Comparison of ENCODE assay signal across 17 mouse cellular contexts in the genomic region with DNA sequence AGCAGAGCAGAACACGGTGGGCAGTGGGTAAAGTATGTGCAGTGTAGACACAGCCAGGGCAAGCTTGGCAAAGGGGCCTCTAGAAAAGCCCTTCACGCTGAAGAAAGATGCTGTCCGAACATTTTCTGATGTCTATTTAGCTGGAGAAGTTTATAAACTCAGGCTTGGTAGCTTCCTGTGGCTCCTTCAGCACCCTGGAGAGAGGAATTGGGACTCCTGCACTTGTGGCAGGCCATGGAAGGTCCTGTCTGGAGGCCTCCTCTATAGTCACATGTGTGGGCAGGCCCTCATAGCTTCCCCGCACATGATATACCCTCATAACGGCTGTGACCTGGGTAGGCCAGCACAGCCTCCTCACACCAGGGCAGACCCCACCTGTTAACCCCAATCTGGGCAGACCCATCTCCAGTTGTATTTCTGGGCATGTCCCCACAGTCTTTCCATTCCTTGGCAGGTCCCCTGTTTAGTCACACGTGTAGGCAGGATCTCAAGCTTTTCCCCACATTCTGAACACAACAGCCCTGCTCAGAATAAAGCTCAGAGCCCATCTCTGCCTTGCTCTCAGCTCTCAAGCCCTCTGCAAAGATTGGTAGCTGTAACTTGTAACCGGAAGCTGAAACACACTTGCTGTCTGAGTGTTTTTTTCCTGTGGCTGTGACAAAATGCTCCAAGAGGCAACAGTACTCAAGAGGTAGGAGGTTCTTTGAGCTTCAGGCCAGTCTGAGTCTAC.
A peak's percentile ranks its signal among the peaks of the same experiment; 100 is the strongest.
DNase-seq lines count a peak whose midpoint lies in the region; ATAC-seq and TF ChIP-seq lines count a peak whose summit lies in the region.
"Had no signal": no experiment of that assay in that cellular context is flagged by ENCODE, and none has a peak within 500 bp of the region (broad histone marks: within the 10 kb centered on the region; RNA-seq: fewer than 3 reads in every experiment).

No protein-coding gene starts in this region.

- H3K27me3 ChIP-seq in heart, adult 2 months (ENCODE audit: control insufficient read depth, insufficient read depth, low read length): no peaks in the 10 kb centered on the region
- no peaks in the 10 kb centered on the region for H3K27me3 ChIP-seq in limb, embryonic 14.5 days (ENCODE audit: control insufficient read depth, insufficient read depth, low read length)
- H3K27me3 ChIP-seq in midbrain, postnatal 0 days (ENCODE audit: insufficient read depth, low read length): 0 out of 2 replicates have a peak, but pooled peaks cover 3% of the 10 kb centered on the region
- H3K27me3 ChIP-seq: liver, embryonic 13.5 days had no signal

- ATAC-seq in limb, embryonic 14.5 days (ENCODE audit: low FRiP score, low read depth): no peak
- no peak for ATAC-seq in monocyte, adult 5-6 weeks (replicated peaks; ENCODE audit: insufficient number of reproducible peaks, low FRiP score, low TSS enrichment, poor library complexity, severe bottlenecking)
- no peak for ATAC-seq in midbrain, postnatal 0 days (ENCODE audit: low FRiP score)
- ATAC-seq: intestine, embryonic 16.5 days had no signal

- intact Hi-C loops in heart, postnatal 10 days (cut with DNase I): no loop called here
- intact Hi-C loops in heart, adult 2 months (cut with DNase I): no loop called here

- TF ChIP-seq POLR2A in heart, adult 2 months (IDR thresholded peaks at IDR 0.05; ENCODE audit: insufficient read depth, low read depth, low read length): no peak
- TF ChIP-seq POLR2A in limb, embryonic 14.5 days (IDR thresholded peaks at IDR 0.05; ENCODE audit: borderline replicate concordance, extremely low read depth, insufficient read depth, insufficient read length): no peak

- WGBS in heart, adult 2 months: 54% methylated on average over 7 of the region's 7 CpGs
- 60% methylated on average over 7 of the region's 7 CpGs for WGBS in limb, embryonic 14.5 days
- WGBS in midbrain, postnatal 0 days: 62% methylated on average over 7 of the region's 7 CpGs

- TF ChIP-seq CTCF in heart, adult 2 months (IDR thresholded peaks at IDR 0.05): no peak
- no peak for TF ChIP-seq CTCF in midbrain, postnatal 0 days (IDR thresholded peaks at IDR 0.05)

- H3K36me3 ChIP-seq in heart, adult 2 months (ENCODE audit: control insufficient read depth, insufficient read depth, low read length): no peaks in the 10 kb centered on the region
- H3K36me3 ChIP-seq in limb, embryonic 14.5 days (ENCODE audit: control insufficient read depth, insufficient read depth, low read length): no peaks in the 10 kb centered on the region
- H3K36me3 ChIP-seq in midbrain, postnatal 0 days (ENCODE audit: insufficient read depth, low read length): no peaks in the 10 kb centered on the region
- H3K36me3 ChIP-seq: heart, embryonic 12.5 days; liver, embryonic 13.5 days; stomach, embryonic 15.5 days had no signal

- no peak overlapping the region for H3K9ac ChIP-seq in heart, adult 2 months (ENCODE audit: low read depth, low read length)
- no peak overlapping the region for H3K9ac ChIP-seq in limb, embryonic 14.5 days (ENCODE audit: low read depth, low read length, severe bottlenecking)
- H3K9ac ChIP-seq in midbrain, postnatal 0 days (replicated peaks; ENCODE audit: low read length, poor library complexity, severe bottlenecking): no peak overlapping the region
- H3K9ac ChIP-seq: heart, embryonic 12.5 days; liver, embryonic 13.5 days; stomach, embryonic 15.5 days had no signal

- H3K9me3 ChIP-seq in limb, embryonic 14.5 days (ENCODE audit: control insufficient read depth, low read length): no peaks in the 10 kb centered on the region
- H3K9me3 ChIP-seq in midbrain, postnatal 0 days (ENCODE audit: low read length): no peaks in the 10 kb centered on the region
- H3K9me3 ChIP-seq: stomach, embryonic 15.5 days had no signal

- H3K4me2 ChIP-seq in limb, embryonic 14.5 days (replicated peaks; ENCODE audit: low read depth, low read length, severe bottlenecking): no peak overlapping the region
- no peak overlapping the region for H3K4me2 ChIP-seq in midbrain, postnatal 0 days (ENCODE audit: low read depth, low read length, poor library complexity, severe bottlenecking)
- H3K4me2 ChIP-seq: heart, embryonic 12.5 days; liver, embryonic 13.5 days; stomach, embryonic 15.5 days had no signal

- no peak overlapping the region for H3K27ac ChIP-seq in heart, adult 2 months
- H3K27ac ChIP-seq in limb, embryonic 14.5 days (replicated peaks; ENCODE audit: low read depth, low read length): no peak overlapping the region
- no peak overlapping the region for H3K27ac ChIP-seq in midbrain, postnatal 0 days (ENCODE audit: low read depth, low read length)
- H3K27ac ChIP-seq: liver, embryonic 13.5 days; stomach, embryonic 15.5 days had no signal

- TF ChIP-seq EP300 in heart, adult 2 months (IDR thresholded peaks at IDR 0.05; ENCODE audit: insufficient read depth, low read depth, low read length): no peak

- H3K4me1 ChIP-seq in heart, adult 2 months (ENCODE audit: control insufficient read depth, insufficient read depth, low read length): no peaks in the 10 kb centered on the region
- H3K4me1 ChIP-seq in limb, embryonic 14.5 days (ENCODE audit: control insufficient read depth, insufficient read depth, low read length): no peaks in the 10 kb centered on the region
- no peaks in the 10 kb centered on the region for H3K4me1 ChIP-seq in midbrain, postnatal 0 days (ENCODE audit: insufficient read depth, low read length)
- H3K4me1 ChIP-seq: liver, embryonic 13.5 days; stomach, embryonic 15.5 days had no signal

- peak; percentile 8 to 18 for DNase-seq in heart, postnatal 10 days
- no peak for DNase-seq in heart, adult 2 months
- DNase-seq in kidney, postnatal 4 days: peak; percentile 41 to 48
- no peak for DNase-seq in kidney, adult 9 months
- peak; percentile 44 for DNase-seq in embryo, embryonic 10.5 days (ENCODE audit: low spot score)
- peak; percentile 35 for DNase-seq in limb, embryonic 14.5 days (ENCODE audit: low spot score)
- no peak for DNase-seq in midbrain, postnatal 0 days (ENCODE audit: low spot score)
- DNase-seq: B cell, adult 2 months; cerebellum, postnatal 25 days; heart, postnatal 4 days; liver, embryonic 13.5 days; spleen, adult 18-20 months; thymus, adult 2 months had no signal

- no peaks in the 10 kb centered on the region for H3K79me2 ChIP-seq in heart, adult 2 months (replicated peaks; ENCODE audit: control insufficient read depth, insufficient read depth, low read length)

- no peak overlapping the region for H3K4me3 ChIP-seq in heart, adult 2 months
- no peak overlapping the region for H3K4me3 ChIP-seq in limb, embryonic 14.5 days (replicated peaks; ENCODE audit: low read length)
- H3K4me3 ChIP-seq in midbrain, postnatal 0 days (ENCODE audit: low read depth, low read length): no peak overlapping the region
- H3K4me3 ChIP-seq: heart, embryonic 12.5 days; liver, embryonic 13.5 days; stomach, embryonic 15.5 days had no signal

Comparison
In these comparisons a context has a peak if more than half of its experiments do, and no peak if none do; other contexts are left out.
1. DNase-seq: peak in heart, postnatal 10 days (2 of 2), kidney, postnatal 4 days (2 of 2), embryo, embryonic 10.5 days (single experiment) and limb, embryonic 14.5 days (single experiment); none in heart, adult 2 months (0 of 2), kidney, adult 9 months (single experiment) and midbrain, postnatal 0 days (single experiment).